Mouse (Mus musculus): ENCODE measurements at regions not wholly inside any gene's neighbourhood (a gene's known extent, or its start where the extent isn't known, plus 50 kb on each side); places are given as distances from the start of the nearest gene placed in this dataset.
A peak's percentile ranks its signal among the peaks of the same experiment; 100 is the strongest.

GRCm38 (mm10) chr1:189092819-189093218, 85.2 kb upstream of the Kctd3 start:
- no peak for DNase-seq (ENCODE audit: low read depth, low spot score)

DNA sequence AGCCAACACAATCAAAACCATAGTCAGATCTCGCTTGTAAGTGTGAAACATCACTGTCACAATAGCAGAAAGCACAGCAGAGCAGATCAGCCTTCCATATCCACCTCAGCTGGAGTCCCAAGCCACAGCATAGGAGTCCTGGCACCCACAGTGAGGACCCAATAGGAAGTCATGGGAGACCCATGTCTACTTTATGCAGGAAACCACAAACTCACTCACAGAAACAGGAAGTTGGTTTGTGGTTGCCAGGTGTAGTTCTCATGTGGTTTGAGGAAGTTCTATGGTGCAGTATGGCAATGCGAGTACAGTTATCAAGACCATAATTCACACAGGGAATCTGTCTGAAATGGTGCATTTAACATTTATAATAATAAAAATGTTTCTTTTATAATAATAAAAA, 77.6 kb upstream of the Kctd3 start:
- DNase-seq (ENCODE audit: low read depth, low spot score), result no peak

DNA sequence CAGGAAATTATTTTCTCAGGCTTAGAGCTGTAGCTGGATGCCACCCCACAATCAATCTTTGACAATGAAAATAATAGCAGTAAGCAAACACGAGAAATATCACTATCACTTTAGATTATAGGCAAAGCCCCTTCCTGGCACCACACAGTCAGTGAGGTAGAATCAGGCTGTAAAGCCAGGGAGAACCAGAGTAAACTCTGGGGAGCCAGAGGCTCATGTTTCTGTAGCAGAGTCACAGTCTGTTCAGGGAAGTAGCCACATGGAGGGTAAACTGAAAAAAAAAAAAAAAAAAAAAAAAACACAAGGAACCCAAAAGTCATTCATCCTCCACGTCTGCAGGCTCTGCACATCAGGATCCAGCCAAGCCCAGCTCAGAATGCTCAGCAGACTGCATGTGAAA, 73.6 kb upstream of the Kctd3 start:
- no peak for DNase-seq (ENCODE audit: low read depth, low spot score)

GRCm38 (mm10) chr1:189080797-189081196, 73.2 kb upstream of the Kctd3 start:
- DNase-seq (ENCODE audit: low read depth, low spot score), result peak; percentile 79

GRCm38 (mm10) chr1:189079451-189080410, 72.1 kb upstream of the Kctd3 start:
- no peak for DNase-seq (ENCODE audit: low read depth, low spot score)

GRCm38 (mm10) chr1:189077861-189078260, 70.2 kb upstream of the Kctd3 start:
- DNase-seq (ENCODE audit: low read depth, low spot score), result no peak

GRCm38 (mm10) chr1:189076276-189076675, 68.6 kb upstream of the Kctd3 start:
- no peak for DNase-seq (ENCODE audit: low read depth, low spot score)

- no peak for DNase-seq (ENCODE audit: low read depth, low spot score)
Measured at GRCm38 (mm10) chr1:189075671-189076070, 68.0 kb upstream of the Kctd3 start.

- DNase-seq (ENCODE audit: low read depth, low spot score), result no peak
Measured at GRCm38 (mm10) chr1:189072516-189072915, 64.9 kb upstream of the Kctd3 start.

- no peak for DNase-seq (ENCODE audit: low read depth, low spot score)
Measured at GRCm38 (mm10) chr1:189068204-189068603, 60.6 kb upstream of the Kctd3 start.

DNA sequence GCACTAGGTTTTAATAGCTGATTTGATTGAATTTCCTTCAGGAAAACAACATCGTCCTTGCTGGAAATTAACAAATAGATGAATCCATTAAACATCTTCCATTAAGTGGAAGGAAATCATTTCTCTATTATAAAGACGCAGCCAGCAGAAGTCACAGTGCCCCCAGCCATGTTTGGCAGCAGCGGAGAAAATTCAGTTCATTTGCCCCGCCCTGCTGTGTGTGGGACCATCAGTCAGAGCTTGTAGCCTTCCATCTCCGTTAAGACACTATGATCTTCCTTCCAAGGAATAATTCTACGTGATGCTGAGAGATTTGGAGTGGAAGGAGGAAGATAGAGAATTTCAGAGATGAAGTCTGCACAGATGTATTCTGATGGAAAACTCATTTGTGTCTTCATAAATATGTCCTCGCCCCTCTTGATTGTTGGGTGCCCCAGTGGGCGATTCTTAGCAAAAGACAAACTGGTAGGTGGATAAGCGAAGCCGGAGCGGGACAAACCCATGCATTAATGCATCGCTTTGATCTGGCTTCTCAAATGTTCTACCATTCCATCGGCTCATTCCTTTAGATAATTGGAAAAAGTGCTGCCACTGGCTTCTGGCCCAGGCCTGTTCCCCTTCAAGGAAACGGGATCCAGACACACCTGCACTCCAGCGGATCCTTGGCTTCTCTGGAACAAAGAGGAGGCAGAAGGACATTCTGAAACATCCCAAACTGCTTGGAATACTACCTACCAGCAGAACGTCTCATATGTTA, 59.7 kb upstream of the Kctd3 start:
- no peak for DNase-seq (ENCODE audit: low read depth, low spot score)

- DNase-seq (ENCODE audit: low read depth, low spot score), result no peak
Measured at GRCm38 (mm10) chr1:189066446-189067151, 59.0 kb upstream of the Kctd3 start.

- no peak for DNase-seq (ENCODE audit: low read depth, low spot score)
Measured at GRCm38 (mm10) chr1:189065152-189065910, 57.7 kb upstream of the Kctd3 start.

- no peak for DNase-seq (ENCODE audit: low read depth, low spot score)
Measured at GRCm38 (mm10) chr1:189064629-189065028, 57.0 kb upstream of the Kctd3 start.

- no peak for DNase-seq (ENCODE audit: low read depth, low spot score)
Measured at GRCm38 (mm10) chr1:189063699-189064098, 56.1 kb upstream of the Kctd3 start.

GRCm38 (mm10) chr1:189063209-189063608, 55.6 kb upstream of the Kctd3 start:
- no peak for DNase-seq (ENCODE audit: low read depth, low spot score)
